Mouse (Mus musculus) heart, postnatal 25 days (tissue): Measurements from ENCODE around the gene Mta2. TPM values are rescaled to one million over a fixed set of nuclear protein-coding genes. Genes with fewer than 3 reads are reported as not detected.

Experiments used
- DNase-seq: peaks from one replicate; pipeline ENCODE4 v3.0.0; 2022; ENCODE audit warnings: low spot score
- intact Hi-C: fragments of 180-260 bp; cut with DNase I; formaldehyde crosslinking; loops from one replicate; pipeline ENCODE4 v1.15.1; 2025
- total RNA-seq, 2 experiments: library from RNA; stranded (reverse); gene quantifications; 2 replicates each; pipeline ENCODE4 v1.2.3; 2021

The Mta2 gene
- total RNA-seq, 2 experiments from 2014 or later = 29.5 to 32.3 TPM

- intact Hi-C loops = no loop called here
Measured at GRCm38 (mm10) chr19:8989066-8989566, 47.4 kb downstream of the Mta2 start, which contains the start of gene Ahnak. Ahnak (plus strand) TSS chr19:8989284.

GRCm38 (mm10) chr19:8989567-8990431, 48.1 kb downstream of the Mta2 start:
- DNase-seq = peak; percentile 90
- intact Hi-C loops = no loop called here

More at GRCm38 (mm10) chr19:8989066-8989566, 47.4 kb downstream of the Mta2 start, which contains the start of gene Ahnak:
- DNase-seq = peak; percentile 84

DNA sequence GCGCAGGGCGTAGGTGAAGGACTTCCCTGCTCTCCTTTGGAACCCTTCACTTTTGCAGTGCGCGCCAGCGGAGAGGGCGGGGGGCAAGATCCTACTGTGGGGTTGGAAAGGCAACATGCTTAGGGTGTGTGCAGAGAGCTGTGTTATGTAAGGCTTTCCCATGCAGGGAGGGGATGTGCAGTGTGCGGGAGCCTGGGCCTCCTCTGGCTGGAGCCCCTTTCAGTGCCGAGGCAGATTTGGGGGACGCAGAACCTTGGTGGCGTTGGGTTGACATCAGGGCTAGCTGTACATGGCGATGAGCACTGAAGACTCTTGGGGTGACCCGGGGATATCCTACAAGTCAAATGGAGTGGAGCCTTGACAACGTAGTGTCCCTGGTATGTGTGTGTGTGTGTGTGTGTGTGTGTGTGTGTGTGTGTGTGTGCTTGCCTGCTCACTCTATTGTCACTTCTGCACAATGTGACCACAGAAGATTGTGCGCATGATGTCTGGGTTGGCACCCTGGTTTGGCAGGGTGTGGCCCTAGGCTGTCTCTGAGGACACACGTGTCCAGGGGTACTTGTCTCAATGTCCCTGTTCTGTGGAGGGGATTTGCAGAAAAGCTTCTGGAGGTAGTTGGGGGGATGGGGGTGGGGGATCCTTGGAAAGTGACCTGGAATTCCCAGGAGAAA, 48.9 kb downstream of the Mta2 start:
- no peak for DNase-seq
- intact Hi-C loops = no loop called here

DNA sequence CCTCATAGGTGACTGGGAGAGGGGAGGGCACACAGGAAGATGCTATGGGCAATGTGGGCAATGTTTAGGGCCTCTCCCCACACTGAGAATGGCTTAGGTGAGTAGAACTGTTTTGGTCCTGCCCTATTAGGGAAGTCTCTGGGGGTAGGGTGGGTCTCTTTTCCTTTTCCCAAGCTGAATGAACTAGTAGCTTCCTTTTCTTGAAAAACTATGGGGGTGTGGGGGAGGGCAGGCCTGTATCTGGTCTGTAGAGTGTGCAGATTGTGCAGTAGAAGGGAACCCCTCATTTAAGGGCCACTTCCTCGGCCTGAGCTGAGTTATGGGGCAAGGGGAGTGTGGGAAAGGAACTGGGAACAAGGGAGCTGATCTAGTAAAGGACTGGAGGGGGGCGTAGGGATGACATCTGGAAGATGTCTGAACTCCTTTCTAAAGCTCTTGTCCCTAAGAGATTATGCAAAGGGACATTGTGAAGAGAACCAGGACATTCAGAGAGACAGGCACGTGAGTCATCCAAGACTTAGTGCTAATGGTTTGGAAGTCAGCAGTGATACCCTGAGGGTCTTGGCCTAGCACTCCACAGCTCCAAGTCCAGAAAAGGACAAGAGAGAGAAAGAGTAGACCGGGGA, 49.7 kb downstream of the Mta2 start:
- intact Hi-C loops = no loop called here
- no peak for DNase-seq

- no peak for DNase-seq
- intact Hi-C loops = loop anchor here (2.0 kb wide), 1 partner anchor 91 kb away; no protein-coding TSS in a partner anchor
Measured at GRCm38 (mm10) chr19:8991871-8992735, 50.4 kb downstream of the Mta2 start.

DNA sequence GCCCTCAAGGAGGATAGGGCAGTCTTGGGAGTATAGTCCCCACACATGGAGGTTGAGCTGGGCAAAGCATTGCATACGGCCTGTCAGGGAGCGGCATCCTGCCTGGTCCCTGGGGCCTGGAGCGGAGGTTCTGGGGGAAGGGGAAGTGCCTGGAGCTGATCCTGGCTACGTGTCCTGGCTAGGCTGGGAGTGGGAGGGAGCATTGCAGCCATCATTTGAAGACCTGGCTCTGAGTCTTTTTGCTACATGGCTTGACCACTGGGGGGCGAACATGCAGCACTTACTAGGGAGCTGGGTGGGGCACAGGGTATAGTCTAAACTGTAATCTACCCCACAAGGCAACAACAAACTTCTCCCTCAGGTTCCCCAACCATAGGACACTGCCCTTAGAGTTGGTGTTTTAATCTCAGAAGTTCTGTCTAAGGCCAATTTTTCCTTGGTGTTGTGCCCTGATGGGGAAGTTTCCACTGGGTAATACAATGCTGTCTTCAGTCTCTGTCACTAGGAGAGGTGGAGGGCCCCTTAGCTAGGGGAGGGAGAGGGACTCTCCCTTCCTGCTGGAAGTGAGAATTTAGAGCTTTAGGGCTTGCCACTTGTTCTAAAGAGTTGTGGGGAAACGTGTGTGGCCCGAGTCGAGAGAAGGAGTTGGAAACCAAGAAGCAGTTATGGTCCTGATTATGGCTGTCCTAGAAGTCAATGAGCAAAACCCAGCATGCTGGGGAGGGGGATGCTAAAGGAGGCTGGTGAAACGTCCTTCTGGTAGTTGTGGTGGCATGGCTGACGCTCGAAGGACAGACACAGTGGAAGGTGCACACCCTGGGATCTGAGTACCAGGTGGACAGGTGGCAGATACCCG, 51.3 kb downstream of the Mta2 start:
- peak; percentile 88 for DNase-seq
- intact Hi-C loops = loop anchor here (2.0 kb wide), 1 partner anchor 90 kb away; no protein-coding TSS in a partner anchor

DNA sequence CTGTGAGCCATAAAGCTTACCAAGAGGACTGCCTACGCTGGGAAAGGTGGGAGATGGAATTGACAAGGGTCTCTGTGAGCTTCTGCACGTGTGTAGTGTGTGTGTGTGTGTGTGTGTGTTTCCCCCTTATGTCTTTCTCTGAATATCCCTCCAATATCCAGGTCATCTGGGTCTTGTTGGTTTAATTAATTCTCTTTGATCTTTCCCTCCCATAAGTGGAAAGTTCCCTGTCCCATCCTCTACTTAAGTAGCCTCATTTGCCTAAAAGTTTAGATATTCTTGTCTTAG, 51.9 kb downstream of the Mta2 start:
- DNase-seq = no peak
- intact Hi-C loops = loop anchor here (2.0 kb wide), 1 partner anchor 89 kb away; no protein-coding TSS in a partner anchor

DNA sequence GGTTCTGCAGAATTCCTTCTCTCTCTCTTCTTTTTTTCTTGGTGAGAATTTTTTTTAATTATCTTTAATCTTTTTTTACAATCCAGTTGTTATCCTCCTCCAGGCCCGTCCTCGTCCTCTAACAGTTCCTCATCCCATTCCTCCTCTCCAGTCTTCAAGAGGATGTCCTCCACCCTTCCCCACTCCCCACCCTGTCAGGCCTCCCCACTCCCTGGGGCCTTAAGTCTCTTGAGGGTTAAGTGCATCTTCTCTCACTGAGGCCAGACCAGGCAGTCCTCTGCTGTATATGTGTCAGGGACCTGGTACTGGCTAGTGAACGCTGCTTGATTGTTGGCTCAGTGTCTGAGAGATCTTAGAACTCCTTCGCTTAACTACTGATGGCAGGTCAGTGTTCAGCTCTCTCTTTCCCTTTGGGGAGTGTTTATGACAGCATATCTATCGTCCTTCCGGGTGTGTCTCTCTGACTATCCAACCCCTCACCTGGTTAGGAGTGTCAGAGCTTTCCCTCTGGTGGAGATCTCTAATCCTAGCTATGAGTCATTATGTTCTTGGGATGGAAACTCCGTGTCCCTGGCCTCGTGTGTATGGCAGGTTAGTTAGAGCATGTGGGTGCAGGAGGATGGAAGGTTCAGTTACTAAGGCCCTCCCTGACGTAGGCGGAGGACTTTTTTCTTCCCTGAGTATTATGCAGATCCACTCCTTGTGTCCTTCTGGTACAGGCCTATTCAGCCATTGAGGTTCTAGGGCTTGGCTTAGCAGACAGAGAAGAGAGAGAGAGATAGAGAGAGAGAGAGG, 53.3 kb downstream of the Mta2 start:
- intact Hi-C loops = loop anchor here (2.0 kb wide), 1 partner anchor 38 kb away; no protein-coding TSS in a partner anchor
- no peak for DNase-seq

GRCm38 (mm10) chr19:8996601-8997000, 54.9 kb downstream of the Mta2 start:
- DNase-seq = no peak
- intact Hi-C loops = no loop called here

- intact Hi-C loops = no loop called here
- DNase-seq = peak; percentile 89
Measured at GRCm38 (mm10) chr19:8997546-8997945, 55.9 kb downstream of the Mta2 start.

DNA sequence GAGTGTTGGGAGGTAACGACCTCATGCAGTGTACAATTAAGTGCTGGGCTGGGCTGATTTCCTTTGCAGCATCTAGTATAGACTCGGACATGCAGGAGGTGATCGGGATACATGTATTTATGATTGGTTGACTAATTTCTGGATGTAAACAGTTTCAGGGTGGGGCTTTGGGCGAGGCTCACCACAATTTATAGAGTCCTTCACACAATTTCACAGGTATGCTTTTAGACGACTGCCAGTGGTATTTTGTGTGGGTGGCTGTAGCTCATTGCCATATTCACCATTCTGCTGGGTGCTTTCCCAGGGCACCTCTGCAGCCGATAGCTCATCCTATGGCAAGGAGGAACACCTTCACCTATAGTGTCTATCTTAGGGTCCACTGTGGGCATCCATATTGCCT, 56.9 kb downstream of the Mta2 start:
- intact Hi-C loops = loop anchor here (2.0 kb wide), 1 partner anchor 24 kb away; no protein-coding TSS in a partner anchor
- DNase-seq = no peak

DNA sequence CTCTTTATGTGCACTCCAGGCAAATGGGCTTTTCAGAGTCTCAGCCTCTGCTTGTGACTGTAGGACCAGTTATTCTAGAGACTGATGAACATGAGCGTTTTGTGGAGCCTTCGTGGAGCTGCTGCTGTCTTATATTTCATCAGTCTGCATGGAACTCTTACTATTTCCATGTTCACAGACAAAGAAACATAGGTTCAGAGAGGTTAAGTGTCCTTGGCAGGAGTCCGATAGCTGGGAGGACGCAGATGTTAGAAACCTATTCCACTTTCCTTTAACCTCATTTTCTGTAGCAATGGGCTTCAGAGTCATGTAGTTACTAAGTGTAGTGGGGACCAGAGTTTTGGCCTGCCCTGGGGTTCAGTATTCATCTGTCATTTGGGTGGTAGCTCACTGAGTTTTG, 57.5 kb downstream of the Mta2 start:
- DNase-seq = no peak
- intact Hi-C loops = loop anchor here (2.0 kb wide), 1 partner anchor 24 kb away; no protein-coding TSS in a partner anchor

Other genes with a start within 250 kb of the Mta2 start
- 10 to 100 TPM; 36.1 to 38.0 TPM for gene Slc3a2, start 218.5 kb upstream of the Mta2 start, total RNA-seq
- gene Wdr74, start 206.0 kb upstream of the Mta2 start, total RNA-seq = 10 to 100 TPM; 17.9 to 18.9 TPM
- not detected for gene 1700092M07Rik, start 201.2 kb upstream of the Mta2 start, total RNA-seq
- gene Stx5a, start 200.5 kb upstream of the Mta2 start, total RNA-seq = 10 to 100 TPM; 27.6 to 31.0 TPM
- gene Nxf1, start 184.8 kb upstream of the Mta2 start, total RNA-seq = 10 to 100 TPM; 37.5 to 48.1 TPM
- gene Tmem223, start 170.9 kb upstream of the Mta2 start, total RNA-seq = 100 to 1,000 TPM; 108 to 110 TPM
- 10 to 100 TPM; 14.8 to 16.4 TPM for gene Tmem179b, start 167.4 kb upstream of the Mta2 start, total RNA-seq
- 1 to 10 TPM; 7.4 to 7.6 TPM for gene Taf6l, start 155.5 kb upstream of the Mta2 start, total RNA-seq
- 10 to 100 TPM; 53.4 to 62.4 TPM for gene Polr2g, start 143.3 kb upstream of the Mta2 start, total RNA-seq
- 1 to 10 TPM; 1.9 to 2.1 TPM for gene Zbtb3, start 139.3 kb upstream of the Mta2 start, total RNA-seq
- 10 to 100 TPM; 12.5 to 15.8 TPM for gene Ttc9c, start 122.5 kb upstream of the Mta2 start, total RNA-seq
- 10 to 100 TPM; 42.5 to 49.4 TPM for gene Hnrnpul2, start 121.9 kb upstream of the Mta2 start, total RNA-seq
- not detected for gene AC129217.1, start 112.1 kb upstream of the Mta2 start, total RNA-seq
- gene Bscl2, start 104.4 kb upstream of the Mta2 start, total RNA-seq = 10 to 100 TPM; 23.9 to 24.0 TPM
- not detected for gene Gng3, start 102.7 kb upstream of the Mta2 start, total RNA-seq
- 1 to 10 TPM; 3.3 to 4.9 TPM for gene Lrrn4cl, start 91.1 kb upstream of the Mta2 start, total RNA-seq
- gene Ubxn1, start 70.4 kb upstream of the Mta2 start, total RNA-seq = 100 to 1,000 TPM; 113 to 124 TPM
- gene Uqcc3, start 61.0 kb upstream of the Mta2 start, total RNA-seq = 10 to 100 TPM; 59.3 to 60.1 TPM
- 1 to 10 TPM; 1.4 to 5.9 TPM for gene Lbhd1, start 58.1 kb upstream of the Mta2 start, total RNA-seq
- not detected for gene Gm49403, start 57.9 kb upstream of the Mta2 start, total RNA-seq
- gene 1810009A15Rik, start 53.0 kb upstream of the Mta2 start, total RNA-seq = 10 to 100 TPM; 17.6 to 19.8 TPM
- 1 to 10 TPM in 1 of 2 experiments, under 1 TPM in 1; 0.68 to 2.0 TPM for gene Gm49416, start 52.9 kb upstream of the Mta2 start, total RNA-seq
- gene Ints5, start 48.9 kb upstream of the Mta2 start, total RNA-seq = 10 to 100 TPM; 11.2 to 11.8 TPM
- 10 to 100 TPM; 55.6 to 58.7 TPM for gene Ganab, start 43.8 kb upstream of the Mta2 start, total RNA-seq
- 10 to 100 TPM; 35.9 to 36.7 TPM for gene B3gat3, start 21.5 kb upstream of the Mta2 start, total RNA-seq
- 10 to 100 TPM; 22.0 to 23.6 TPM for gene Rom1, start 12.5 kb upstream of the Mta2 start, total RNA-seq
- 1 to 10 TPM; 8.9 to 9.1 TPM for gene Eml3, start 12.3 kb upstream of the Mta2 start, total RNA-seq
- 1 to 10 TPM; 7.2 to 8.8 TPM for gene Tut1, start 12.0 kb downstream of the Mta2 start, total RNA-seq
- 100 to 1,000 TPM; 241 to 256 TPM for gene Eef1g, start 25.2 kb downstream of the Mta2 start, total RNA-seq
- gene Ahnak, start 47.4 kb downstream of the Mta2 start, total RNA-seq = 100 to 1,000 TPM; 283 to 326 TPM
- 1 to 10 TPM in 1 of 2 experiments, not detected in 1; 3.6 TPM for gene Scgb1a1, start 146.1 kb downstream of the Mta2 start, total RNA-seq
- gene Asrgl1, start 193.8 kb downstream of the Mta2 start, total RNA-seq = 10 to 100 TPM; 22.4 to 26.3 TPM